Mouse (Mus musculus): Measurements from ENCODE around the gene Tspan17.

Gene Tspan17

GRCm38 (mm10) chr13:54788740-54789560 lies at the start of gene Tspan17:
Gene Tspan17, plus strand, starts transcription at chr13:54789377.
- DNase-seq (ENCODE audit: low spot score): peak; percentile 95

GRCm38 (mm10) chr13:54746110-54746509 lies 43.1 kb upstream of the Tspan17 start:
- no peak for DNase-seq (ENCODE audit: low spot score)

GRCm38 (mm10) chr13:54746896-54747295 lies 42.3 kb upstream of the Tspan17 start:
- DNase-seq (ENCODE audit: low spot score): no peak

GRCm38 (mm10) chr13:54748190-54748589 lies 41.0 kb upstream of the Tspan17 start:
- DNase-seq (ENCODE audit: low spot score): no peak

GRCm38 (mm10) chr13:54748721-54749060 lies 40.5 kb upstream of the Tspan17 start:
- DNase-seq (ENCODE audit: low spot score): no peak

GRCm38 (mm10) chr13:54749061-54749863 lies 39.9 kb upstream of the Tspan17 start:
- DNase-seq (ENCODE audit: low spot score): peak; percentile 46

GRCm38 (mm10) chr13:54749864-54750411 lies 39.2 kb upstream of the Tspan17 start, which contains the start of gene Gprin1:
Gene Gprin1, minus strand, starts transcription at chr13:54749874.
- DNase-seq (ENCODE audit: low spot score): no peak

DNA sequence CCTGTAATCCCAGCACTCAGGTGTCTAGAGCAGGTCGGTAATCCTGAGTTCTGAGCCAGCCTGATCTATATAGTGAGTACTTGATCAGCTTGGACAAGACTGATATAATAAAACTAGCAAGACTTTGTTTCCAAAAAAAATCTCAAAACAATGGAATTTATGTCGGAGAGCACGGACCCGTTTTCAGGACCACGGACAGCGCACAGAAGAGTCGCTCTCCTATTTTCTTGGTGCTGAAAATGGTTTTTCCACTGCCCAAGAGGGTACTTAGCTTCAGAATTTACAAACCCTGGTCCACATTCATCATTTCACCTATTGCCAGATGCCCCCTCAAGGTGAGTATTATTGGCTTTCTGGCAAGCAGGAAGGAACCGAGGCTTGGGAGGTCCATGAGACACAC lies 38.5 kb upstream of the Tspan17 start:
- DNase-seq (ENCODE audit: low spot score): no peak

DNA sequence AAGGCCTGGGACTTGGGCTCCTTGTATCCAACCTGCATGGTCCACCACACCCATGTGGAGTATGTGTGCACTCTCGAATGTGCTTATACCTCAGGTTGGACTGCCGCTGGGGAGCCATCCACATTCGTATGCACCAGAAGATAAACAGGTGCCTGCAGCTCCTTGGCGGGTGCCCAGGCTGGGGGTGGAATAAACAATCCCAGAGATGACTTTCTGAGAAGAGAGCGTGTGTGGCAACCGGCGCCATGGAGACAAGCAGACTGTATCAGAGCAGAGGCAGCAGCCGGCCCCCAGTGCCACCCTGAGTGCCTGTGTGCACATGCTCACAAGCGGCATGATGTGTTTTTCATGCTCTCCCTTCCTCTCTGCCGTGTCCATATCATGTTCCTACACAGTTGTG lies 36.5 kb upstream of the Tspan17 start:
- no peak for DNase-seq (ENCODE audit: low spot score)

- DNase-seq (ENCODE audit: low spot score): no peak
Observed at GRCm38 (mm10) chr13:54753733-54754132, 35.4 kb upstream of the Tspan17 start.

- DNase-seq (ENCODE audit: low spot score): no peak
Observed at GRCm38 (mm10) chr13:54754169-54755080, 34.8 kb upstream of the Tspan17 start.

GRCm38 (mm10) chr13:54755201-54755830 lies 33.9 kb upstream of the Tspan17 start:
- DNase-seq (ENCODE audit: low spot score): no peak

GRCm38 (mm10) chr13:54756156-54756712 lies 32.9 kb upstream of the Tspan17 start:
- DNase-seq (ENCODE audit: low spot score): no peak

DNA sequence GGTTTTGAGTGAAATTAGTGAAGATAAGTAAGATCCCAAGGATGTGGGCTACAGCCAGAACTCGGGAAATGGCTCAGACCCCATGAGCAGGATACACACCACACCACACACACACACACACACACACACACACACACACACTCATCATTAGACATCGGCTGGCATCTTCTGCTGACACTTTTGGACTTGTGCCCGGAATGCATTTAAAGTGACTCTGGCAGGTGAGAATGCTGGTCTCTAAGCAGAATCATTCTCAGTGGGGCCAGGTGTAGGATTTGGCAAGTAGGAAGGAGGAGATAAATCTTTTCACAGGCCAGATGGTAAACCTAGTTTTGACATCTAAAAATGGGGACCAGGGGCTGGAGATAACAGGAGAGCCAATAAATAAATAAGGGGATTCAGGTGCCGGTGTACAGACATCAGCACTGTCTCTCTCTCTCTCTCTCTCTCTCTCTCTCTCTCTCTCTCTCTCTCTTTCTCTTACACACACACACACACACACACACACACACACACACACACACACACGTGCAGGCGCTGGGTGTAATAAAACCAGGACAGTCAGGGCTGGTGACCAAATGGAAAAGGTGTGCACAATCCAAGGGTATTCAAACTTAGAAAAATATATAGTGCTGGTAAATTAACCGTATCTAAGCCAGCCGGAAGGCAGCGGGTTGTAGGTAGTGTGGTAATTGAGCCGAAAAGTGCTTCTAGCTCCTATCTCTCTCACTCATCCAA lies 31.9 kb upstream of the Tspan17 start:
- DNase-seq (ENCODE audit: low spot score): no peak

- peak; percentile 89 for DNase-seq (ENCODE audit: low spot score)
Observed at GRCm38 (mm10) chr13:54758045-54758755, 31.0 kb upstream of the Tspan17 start.

GRCm38 (mm10) chr13:54758756-54759470 lies 30.3 kb upstream of the Tspan17 start:
- DNase-seq (ENCODE audit: low spot score): no peak

- no peak for DNase-seq (ENCODE audit: low spot score)
Observed at GRCm38 (mm10) chr13:54759496-54759895, 29.7 kb upstream of the Tspan17 start.

GRCm38 (mm10) chr13:54760164-54760795 lies 28.9 kb upstream of the Tspan17 start:
- no peak for DNase-seq (ENCODE audit: low spot score)

All from yolk sac, embryonic 10.5 days (tissue).